Mouse (Mus musculus) frontal cortex, postnatal 10 days (tissue): ENCODE results near the gene Thyn1.

Experiments used
- DNase-seq, 2 experiments: peaks; one replicate each; pipeline ENCODE4 v3.0.0; 2022; ENCODE audit warnings: low spot score in 2 of 2, mixed read lengths in 1 of 2

The Thyn1 gene

DNA sequence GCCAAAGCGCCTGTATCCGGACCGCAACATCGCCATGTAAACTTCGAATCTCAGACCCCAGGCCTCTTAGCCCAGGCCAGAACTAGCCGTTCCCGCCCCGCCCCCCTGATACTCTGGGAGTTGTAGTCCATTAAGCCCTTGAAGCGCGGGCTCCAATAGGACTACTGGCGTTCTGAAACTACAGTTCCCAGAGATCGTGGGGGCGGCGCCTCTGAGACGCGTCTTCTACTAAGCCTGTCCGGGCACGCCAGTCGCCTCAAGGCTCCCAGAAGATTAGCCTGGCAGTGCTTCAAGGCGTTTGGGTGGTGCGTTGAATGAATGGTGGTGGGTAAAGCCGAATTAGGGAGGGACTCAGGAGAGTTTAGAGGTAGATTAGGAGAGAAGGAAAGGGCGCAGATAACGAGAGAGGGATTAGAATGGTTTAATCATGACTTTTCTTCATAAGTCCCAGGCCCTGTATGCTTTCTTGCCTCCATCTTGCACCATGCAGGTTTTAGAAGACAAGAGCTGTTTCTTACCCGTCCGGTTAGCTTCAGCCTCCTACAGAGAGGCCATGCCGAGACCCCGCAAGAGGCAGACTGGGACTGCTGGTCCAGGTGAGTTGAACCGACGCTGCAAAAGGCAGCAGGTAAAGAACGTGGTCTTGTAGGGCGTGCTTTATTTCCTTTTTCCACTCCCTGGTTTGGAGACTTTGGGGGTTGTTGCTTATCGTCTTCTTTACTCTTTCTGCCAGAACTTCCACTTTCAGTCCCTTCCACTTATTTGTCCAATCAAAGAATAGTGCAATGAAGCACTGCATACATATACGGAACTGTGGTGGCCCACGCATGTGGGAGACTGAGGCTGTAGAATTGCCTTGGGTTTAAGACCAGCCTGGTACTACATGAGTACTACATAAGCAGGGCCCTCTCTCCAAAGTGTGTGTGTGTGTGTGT, at the start of gene Thyn1, which contains the start of gene Acad8:
Thyn1 (plus strand) TSS at position 250 of the 935 bp plus-strand sequence.
Acad8 (minus strand) TSS at position 106 of the 935 bp plus-strand sequence.
- peak; percentile 95 to 96 for DNase-seq

- DNase-seq = no peak
Measured at GRCm38 (mm10) chr9:26977754-26978153, 21.8 kb upstream of the Thyn1 start.

DNA sequence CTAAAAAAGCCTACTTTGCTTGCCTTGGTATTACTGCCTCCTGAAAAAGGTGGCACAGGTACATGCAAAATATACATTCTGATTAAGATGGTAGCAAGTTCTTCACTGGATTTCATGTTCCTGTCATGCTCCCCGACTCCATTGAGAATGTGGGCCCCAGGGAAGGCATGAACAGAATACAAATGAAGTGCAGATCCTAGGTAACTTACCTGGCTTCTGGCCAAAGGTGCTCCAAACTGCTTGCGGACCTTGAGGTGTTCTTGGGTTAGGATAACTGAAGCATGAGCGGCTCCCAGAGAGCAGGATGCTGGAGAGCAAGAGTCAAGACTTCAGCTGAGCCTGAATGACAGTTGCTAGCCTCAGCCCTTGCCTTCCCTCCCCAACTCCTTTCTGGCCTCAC, 20.7 kb upstream of the Thyn1 start:
- no peak for DNase-seq

- DNase-seq = no peak
Measured at GRCm38 (mm10) chr9:26985090-26985613, 14.4 kb upstream of the Thyn1 start.

GRCm38 (mm10) chr9:26985668-26986277, 13.7 kb upstream of the Thyn1 start:
- DNase-seq = no peak

- DNase-seq = no peak
Measured at GRCm38 (mm10) chr9:26990181-26990580, 9.3 kb upstream of the Thyn1 start.

DNA sequence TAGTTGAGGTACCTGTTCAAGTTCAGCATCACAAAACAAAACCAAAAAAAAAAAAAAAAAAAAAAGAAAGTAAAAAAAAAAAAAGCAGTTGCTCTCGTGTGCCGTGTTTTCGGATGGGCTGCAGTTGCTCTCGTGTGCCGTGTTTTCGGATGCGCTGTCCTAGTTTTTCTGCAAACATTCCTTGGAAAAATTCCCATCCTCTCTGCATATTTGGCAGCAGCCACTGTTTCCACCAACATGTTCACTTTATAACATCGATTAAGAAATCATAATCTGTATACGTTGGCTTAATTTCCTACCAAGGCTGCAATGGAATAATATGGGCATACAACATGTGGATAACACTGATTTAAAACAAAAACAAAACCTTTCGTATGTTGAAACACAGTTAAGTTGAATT, 6.4 kb upstream of the Thyn1 start:
- no peak for DNase-seq

DNA sequence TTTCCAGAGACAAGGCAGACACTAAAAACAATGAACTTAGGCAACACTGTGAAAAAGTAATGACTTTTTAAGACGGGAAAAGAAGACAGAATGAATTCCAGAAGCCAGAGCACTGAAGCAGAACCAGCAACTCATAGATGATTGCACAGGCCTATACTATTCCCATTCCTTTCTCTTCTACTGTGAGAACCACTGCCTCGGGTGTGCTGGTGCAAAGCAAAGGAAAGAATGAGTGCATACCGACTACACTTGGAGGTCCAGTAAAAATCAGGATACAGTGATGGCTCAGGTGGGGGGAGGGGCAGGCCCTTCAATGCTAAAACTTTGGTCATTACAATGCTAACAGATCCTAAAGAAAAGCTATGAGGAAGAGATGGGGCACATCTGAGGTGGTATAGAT, 5.6 kb upstream of the Thyn1 start:
- DNase-seq = no peak

GRCm38 (mm10) chr9:26997062-26997461, 2.4 kb upstream of the Thyn1 start:
- DNase-seq = no peak

GRCm38 (mm10) chr9:26997501-26997900, 2.0 kb upstream of the Thyn1 start:
- no peak for DNase-seq

DNA sequence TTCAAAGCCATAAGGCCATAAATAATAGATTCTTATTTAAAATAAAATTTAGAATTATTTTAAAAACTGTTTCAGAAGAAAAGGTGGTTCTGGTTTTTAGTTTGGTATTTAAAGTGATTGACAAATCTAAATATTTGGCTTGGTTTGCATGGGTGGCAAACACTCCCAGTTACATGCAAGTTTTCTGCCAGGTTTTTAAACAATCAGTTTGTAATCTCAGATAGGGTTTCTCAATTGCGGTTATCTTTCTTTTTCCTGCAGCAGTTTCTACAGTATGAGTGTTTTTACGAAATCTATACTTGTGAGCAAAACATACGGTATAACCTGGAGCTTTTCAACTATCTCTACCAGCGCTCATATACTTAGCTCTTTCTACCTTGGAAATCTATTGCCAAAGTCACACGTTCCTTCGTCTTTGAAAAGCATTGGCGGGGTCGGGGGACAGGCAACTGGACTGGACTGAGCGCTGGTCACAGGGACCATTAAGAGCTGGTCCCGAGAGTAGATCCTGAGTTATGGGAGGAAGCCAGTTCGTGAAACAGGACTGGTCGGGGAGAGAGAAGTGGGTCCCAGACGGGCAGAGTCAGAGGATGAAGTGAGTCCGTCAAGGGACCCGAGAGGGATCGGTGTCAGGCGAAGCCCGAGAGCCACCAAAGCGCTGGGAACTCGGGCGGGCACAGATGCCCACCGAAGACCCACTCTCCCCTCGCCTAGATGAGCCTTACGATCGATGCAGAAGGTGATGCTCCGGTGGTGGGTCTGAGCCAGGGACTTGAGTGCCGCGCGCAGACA, 645 bp upstream of the Thyn1 start:
- DNase-seq = no peak

- no peak for DNase-seq
Measured at GRCm38 (mm10) chr9:27005231-27005630, 5.7 kb downstream of the Thyn1 start.

GRCm38 (mm10) chr9:27005933-27006332, 6.4 kb downstream of the Thyn1 start:
- no peak for DNase-seq

DNA sequence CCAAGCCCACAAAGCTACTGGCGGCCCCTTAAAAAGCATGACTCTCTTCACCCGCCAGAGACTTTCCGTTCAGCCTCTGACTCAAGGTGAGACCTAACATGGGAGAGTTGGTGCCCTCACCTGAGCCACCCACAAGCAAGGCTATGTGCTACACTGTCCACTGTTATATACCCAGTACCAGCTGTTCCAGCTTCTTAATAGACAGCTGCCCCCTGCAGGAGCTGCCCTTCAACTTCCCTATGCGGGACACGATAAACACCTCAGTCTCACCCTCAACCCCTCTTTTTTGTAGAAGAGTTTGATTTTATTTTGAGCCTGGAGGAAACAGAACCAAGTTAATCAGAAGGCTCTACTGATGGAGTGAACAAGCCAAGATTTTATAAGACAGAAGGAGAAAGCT, 7.4 kb downstream of the Thyn1 start:
- DNase-seq = no peak

DNA sequence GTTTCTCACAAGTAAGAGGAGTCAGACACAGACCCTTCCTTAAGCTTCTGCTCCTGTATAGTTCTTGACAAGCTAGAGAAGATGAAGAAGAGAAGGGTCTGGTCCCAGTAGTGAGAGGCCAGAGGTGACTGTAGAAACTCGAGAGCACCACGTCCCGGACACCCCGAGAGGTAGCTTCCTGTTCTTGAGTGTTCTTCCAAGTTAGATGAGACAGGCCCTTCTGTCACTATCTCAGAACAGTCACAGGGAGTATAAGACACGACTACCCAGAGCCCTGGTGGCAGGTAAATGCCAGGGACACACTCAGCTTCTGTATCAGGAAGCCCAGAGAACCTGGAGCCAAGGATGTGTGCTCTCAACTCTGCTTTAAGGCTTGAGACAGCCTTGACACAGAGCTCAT, 9.7 kb downstream of the Thyn1 start:
- no peak for DNase-seq

- no peak for DNase-seq
Measured at GRCm38 (mm10) chr9:27011572-27011971, 12.1 kb downstream of the Thyn1 start.

DNA sequence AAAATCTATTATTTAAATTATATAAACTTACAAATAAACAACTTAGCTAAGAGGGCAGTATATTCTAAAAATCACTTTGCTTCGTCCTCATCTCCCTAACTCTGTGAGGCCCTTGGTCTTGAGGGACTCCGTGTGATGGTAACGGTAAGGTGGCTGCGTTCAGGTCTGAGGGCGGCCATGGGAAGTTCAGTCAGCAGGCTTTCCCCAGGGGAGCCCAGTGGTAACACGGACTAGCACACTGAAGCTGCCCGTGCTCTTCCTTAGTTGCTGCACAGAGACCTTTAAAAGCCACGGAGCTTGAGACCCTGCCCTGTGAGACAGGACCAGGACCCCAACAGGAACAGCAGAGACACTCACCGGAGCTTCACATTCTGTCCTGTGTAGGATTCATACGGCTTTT, 19.5 kb downstream of the Thyn1 start:
- no peak for DNase-seq

DNA sequence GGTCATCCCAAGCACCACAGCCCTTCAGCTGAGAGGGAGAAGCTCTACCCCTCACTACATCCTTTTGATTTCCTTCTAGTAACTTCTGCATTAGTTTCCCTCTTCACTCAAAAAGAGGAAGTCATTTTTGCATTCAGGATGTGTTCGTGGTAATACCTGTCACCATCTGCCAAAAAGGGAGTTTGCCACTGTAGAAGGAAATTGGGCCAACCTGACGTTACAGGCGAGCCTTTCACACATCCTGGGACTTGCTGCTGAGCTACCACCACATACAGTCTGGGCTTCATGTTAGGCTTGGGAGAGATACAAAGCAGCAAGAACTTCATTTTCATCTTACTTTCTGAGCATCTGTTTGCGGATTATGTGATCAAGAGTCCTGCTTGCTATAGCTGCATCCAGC, 24.2 kb downstream of the Thyn1 start:
- DNase-seq = no peak

DNA sequence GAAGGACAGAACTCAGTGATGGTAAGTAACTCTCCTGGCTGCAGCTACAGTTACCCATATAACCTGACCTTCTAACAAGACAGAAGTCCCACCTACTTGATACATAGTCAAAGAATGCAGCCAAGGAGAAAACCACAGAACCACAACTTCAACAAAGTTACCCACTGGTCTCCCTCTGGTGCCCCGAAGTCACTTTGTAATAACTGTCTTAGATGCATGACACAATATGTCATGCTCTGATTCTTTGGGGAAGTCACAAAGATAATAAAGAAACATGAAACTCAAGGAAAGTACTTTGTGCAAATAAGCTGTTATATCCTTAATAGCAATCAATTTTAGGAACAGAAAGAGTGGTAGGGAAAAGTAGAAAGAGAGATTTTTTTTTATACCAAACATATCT, 27.2 kb downstream of the Thyn1 start:
- DNase-seq = no peak

GRCm38 (mm10) chr9:27029022-27029827, 29.7 kb downstream of the Thyn1 start:
- peak; percentile 45 to 59 for DNase-seq
